Mouse (Mus musculus) lung, embryonic 14.5 days (tissue): Measurements from ENCODE around the gene RPS10-NUDT3. TPM values are rescaled to one million over a fixed set of nuclear protein-coding genes. Genes with fewer than 3 reads are reported as not detected.

Experiments
- ATAC-seq: fragments of 200-750 bp; cut with Nextera tagmentation; 2 replicates; pipeline ENCODE4 v1.8.0; 2017; ENCODE audit warnings: mild to moderate bottlenecking, moderate TSS enrichment, moderate library complexity; ENCODE audit not compliant: insufficient read depth
- DNase-seq: peaks from one replicate; pipeline ENCODE4 v3.0.0-alpha.2; 2015
- H3K27ac ChIP-seq: fragments of 300-500 bp; sonication (generic); 2 replicates; pipeline ENCODE4 v1.5.1; 2014; ENCODE audit warnings: low read depth, mild to moderate bottlenecking, moderate library complexity
- H3K27me3 ChIP-seq: fragments of 300-500 bp; sonication (generic); 2 replicates; pipeline ENCODE4 v1.6.1; 2014; ENCODE audit warnings: low read length, control low read depth; ENCODE audit not compliant: insufficient read depth
- H3K36me3 ChIP-seq: fragments of 300-500 bp; sonication (generic); 2 replicates; pipeline ENCODE4 v1.6.1; 2014; ENCODE audit warnings: control low read depth; ENCODE audit not compliant: insufficient read depth
- H3K4me1 ChIP-seq: fragments of 300-500 bp; sonication (generic); 2 replicates; pipeline ENCODE4 v1.6.1; 2014; ENCODE audit warnings: antibody characterized with exemption, control low read depth; ENCODE audit not compliant: insufficient read depth
- H3K4me2 ChIP-seq: fragments of 300-500 bp; sonication (generic); 2 replicates; pipeline ENCODE4 v1.6.1; 2014; ENCODE audit warnings: mild to moderate bottlenecking
- H3K4me3 ChIP-seq: fragments of 300-500 bp; sonication (generic); 2 replicates; pipeline ENCODE4 v1.5.1; 2014; ENCODE audit warnings: low read depth, low read length
- H3K9ac ChIP-seq: fragments of 300-500 bp; sonication (generic); 2 replicates; pipeline ENCODE4 v1.6.1; 2014
- H3K9me3 ChIP-seq: fragments of 300-500 bp; sonication (generic); 2 replicates; pipeline ENCODE4 v1.6.1; 2016; ENCODE audit warnings: low read depth, low read length, control low read depth
- CTCF ChIP-seq: IDR thresholded peaks from 2 replicates; pipeline ENCODE4 v1.5.1; 2016; ENCODE audit warnings: antibody characterized with exemption, low read depth
- WGBS: fragments of 180-500 bp; shearing (Covaris S2); extraction: QIAGEN DNeasy Blood & Tissue Kit; methylation state at CpG from one replicate; pipeline ENCODE4 v1.1.7; 2014; 5-methylcytosine and 5-hydroxymethylcytosine counted together
- polyA plus RNA-seq: library from polyadenylated mRNA; unstranded; fragments of >200 nt; fragmentation: Nextera tagmentation; extraction: Ambion mirVana; gene quantifications from 2 replicates; pipeline ENCODE4 v1.2.1, GENCODE M21; 2014

The RPS10-NUDT3 gene
- polyA plus RNA-seq, 1 experiment from 2014 or later, result not detected

- H3K4me1 ChIP-seq, result no peaks in the 10 kb centered on the region; the same call in 1 of the 2 replicates
- H3K36me3 ChIP-seq, result 0 out of 2 replicates have a peak, but pooled peaks cover 4% of the 10 kb centered on the region
- no peak overlapping the region for H3K27ac ChIP-seq
- TF ChIP-seq CTCF, result no peak
- no peak for ATAC-seq
- DNase-seq, result no peak
- H3K4me3 ChIP-seq, result no peak overlapping the region
- no peaks in the 10 kb centered on the region for H3K27me3 ChIP-seq
- no peaks in the 10 kb centered on the region for H3K9me3 ChIP-seq
- no peak overlapping the region for H3K9ac ChIP-seq
- 50% methylated on average over 3 of the region's 3 CpGs for WGBS
- H3K4me2 ChIP-seq, result no peak overlapping the region
Measured at GRCm38 (mm10) chr17:27611519-27611884, 23.5 kb downstream of the RPS10-NUDT3 start.

- TF ChIP-seq CTCF, result no peak
- H3K9me3 ChIP-seq, result no peaks in the 10 kb centered on the region
- no peak overlapping the region for H3K4me2 ChIP-seq
- no peak for ATAC-seq
- H3K9ac ChIP-seq, result no peak overlapping the region
- no peak for DNase-seq
- H3K4me3 ChIP-seq, result no peak overlapping the region
- no peak overlapping the region for H3K27ac ChIP-seq
- 66% methylated on average over 10 of the region's 10 CpGs for WGBS
- H3K27me3 ChIP-seq, result no peaks in the 10 kb centered on the region
- H3K4me1 ChIP-seq, result no peaks in the 10 kb centered on the region; the same call in 1 of the 2 replicates
- 0 out of 2 replicates have a peak, but pooled peaks cover 4% of the 10 kb centered on the region for H3K36me3 ChIP-seq
Measured at GRCm38 (mm10) chr17:27610679-27611518, 24.1 kb downstream of the RPS10-NUDT3 start.

- no peak for TF ChIP-seq CTCF
- H3K27me3 ChIP-seq, result no peaks in the 10 kb centered on the region
- H3K4me2 ChIP-seq, result no peak overlapping the region
- ATAC-seq, result no peak
- no peak overlapping the region for H3K9ac ChIP-seq
- H3K4me3 ChIP-seq, result no peak overlapping the region
- H3K36me3 ChIP-seq, result 0 out of 2 replicates have a peak, but pooled peaks cover 4% of the 10 kb centered on the region
- H3K4me1 ChIP-seq, result no peaks in the 10 kb centered on the region; the same call in 1 of the 2 replicates
- no peak overlapping the region for H3K27ac ChIP-seq
- DNase-seq, result no peak
- H3K9me3 ChIP-seq, result no peaks in the 10 kb centered on the region
- WGBS, result 83% methylated on average over 7 of the region's 7 CpGs
Measured at GRCm38 (mm10) chr17:27609576-27609975, 25.4 kb downstream of the RPS10-NUDT3 start.

- Histone ChIP-seq H3K36me3 (no peaks in the 10 kb centered on the region), H3K4me3 (no peak overlapping the region), H3K4me1 (no peaks in the 10 kb centered on the region), H3K9me3 (no peaks in the 10 kb centered on the region), H3K27ac (peak overlapping the region; percentile 12; the same call in 1 of the 2 replicates), H3K27me3 (no peaks in the 10 kb centered on the region), H3K4me2 (no peak overlapping the region), H3K9ac (no peak overlapping the region)
- no peak for TF ChIP-seq CTCF
- DNase-seq (no peak), ATAC-seq (no peak)
- WGBS, result 76% methylated on average over 21 of the region's 21 CpGs
Measured at GRCm38 (mm10) chr17:27603522-27604234, 31.3 kb downstream of the RPS10-NUDT3 start.

GRCm38 (mm10) chr17:27603036-27603435 is 32.0 kb downstream of the RPS10-NUDT3 start:
- no peaks in the 10 kb centered on the region for H3K36me3 ChIP-seq
- H3K4me2 ChIP-seq, result no peak overlapping the region
- no peaks in the 10 kb centered on the region for H3K9me3 ChIP-seq
- 92% methylated on average over 2 of the region's 2 CpGs for WGBS
- no peaks in the 10 kb centered on the region for H3K4me1 ChIP-seq
- no peak for ATAC-seq
- H3K4me3 ChIP-seq, result no peak overlapping the region
- H3K27ac ChIP-seq, result no peak overlapping the region
- no peaks in the 10 kb centered on the region for H3K27me3 ChIP-seq
- TF ChIP-seq CTCF, result no peak
- DNase-seq, result no peak
- H3K9ac ChIP-seq, result no peak overlapping the region

GRCm38 (mm10) chr17:27600869-27601268 is 34.2 kb downstream of the RPS10-NUDT3 start:
- no peak overlapping the region for H3K4me2 ChIP-seq
- H3K27ac ChIP-seq, result no peak overlapping the region
- H3K36me3 ChIP-seq, result peaks cover 7% of the 10 kb centered on the region
- WGBS, result 66% methylated on average over 5 of the region's 5 CpGs
- DNase-seq (no peak), ATAC-seq (no peak)
- no peak for TF ChIP-seq CTCF
- H3K4me3 ChIP-seq, result no peak overlapping the region
- no peaks in the 10 kb centered on the region for H3K9me3 ChIP-seq
- no peak overlapping the region for H3K9ac ChIP-seq
- H3K27me3 ChIP-seq, result no peaks in the 10 kb centered on the region
- H3K4me1 ChIP-seq, result 0 out of 2 replicates have a peak, but pooled peaks cover 6% of the 10 kb centered on the region

GRCm38 (mm10) chr17:27600286-27600685 is 34.7 kb downstream of the RPS10-NUDT3 start:
- Histone ChIP-seq H3K9ac (no peak overlapping the region), H3K4me3 (no peak overlapping the region), H3K4me1 (0 out of 2 replicates have a peak, but pooled peaks cover 6% of the 10 kb centered on the region), H3K27me3 (no peaks in the 10 kb centered on the region), H3K4me2 (no peak overlapping the region), H3K36me3 (peaks cover 12% of the 10 kb centered on the region), H3K27ac (no peak overlapping the region), H3K9me3 (no peaks in the 10 kb centered on the region)
- DNase-seq (no peak), ATAC-seq (no peak)
- WGBS, result 81% methylated on average over 3 of the region's 3 CpGs
- TF ChIP-seq CTCF, result no peak
